In genomic region chr14:31327681-31328080, GRCm38 (mm10) we compare ENCODE assay signal across 15 mouse cellular contexts. TPM values are rescaled to one million over a fixed set of nuclear protein-coding genes. Genes with fewer than 3 reads are reported as not detected.
A peak's percentile ranks its signal among the peaks of the same experiment; 100 is the strongest.
DNase-seq lines count a peak whose midpoint lies in the region; ATAC-seq and TF ChIP-seq lines count a peak whose summit lies in the region.
"Had no signal": no experiment of that assay in that cellular context is flagged by ENCODE, and none has a peak within 500 bp of the region (broad histone marks: within the 10 kb centered on the region; RNA-seq: fewer than 3 reads in every experiment).

No protein-coding gene starts in this region.

- H3K4me3 ChIP-seq in heart, adult 2 months, result no peak overlapping the region
- no peak overlapping the region for H3K4me3 ChIP-seq in heart, embryonic 12.5 days
- H3K4me3 ChIP-seq in liver, adult 2 months (ENCODE audit: insufficient read depth, low read depth, low read length), result no peak overlapping the region
- H3K4me3 ChIP-seq: erythroblast, embryonic 14.5 days; limb, embryonic 13.5 days; neural tube, embryonic 15.5 days had no signal

- H3K9me3 ChIP-seq in heart, embryonic 12.5 days (replicated peaks), result no peaks in the 10 kb centered on the region
- H3K9me3 ChIP-seq: limb, embryonic 13.5 days; neural tube, embryonic 15.5 days had no signal

- no peaks in the 10 kb centered on the region for H3K36me3 ChIP-seq in heart, adult 2 months (ENCODE audit: control insufficient read depth, insufficient read depth, low read length)
- H3K36me3 ChIP-seq in heart, embryonic 12.5 days, result no peaks in the 10 kb centered on the region
- H3K36me3 ChIP-seq in liver, adult 2 months (ENCODE audit: control insufficient read depth, insufficient read depth, low read length), result no peaks in the 10 kb centered on the region
- H3K36me3 ChIP-seq: limb, embryonic 13.5 days; neural tube, embryonic 15.5 days had no signal

- WGBS in heart, adult 2 months, result 44% methylated on average over 4 of the region's 4 CpGs
- 60% methylated on average over 4 of the region's 4 CpGs for WGBS in heart, embryonic 12.5 days
- WGBS in liver, adult 2 months, result 72% methylated on average over 4 of the region's 4 CpGs

- no peak overlapping the region for H3K4me2 ChIP-seq in heart, embryonic 12.5 days
- H3K4me2 ChIP-seq: limb, embryonic 13.5 days; neural tube, embryonic 15.5 days had no signal

- TF ChIP-seq POLR2A in heart, adult 2 months (IDR thresholded peaks at IDR 0.05; ENCODE audit: insufficient read depth, low read depth, low read length), result no peak
- TF ChIP-seq POLR2A in liver, adult 2 months (IDR thresholded peaks at IDR 0.05; ENCODE audit: extremely low read depth, insufficient read depth, low read length), result no peak

- H3K79me2 ChIP-seq in heart, adult 2 months (replicated peaks; ENCODE audit: control insufficient read depth, insufficient read depth, low read length), result no peaks in the 10 kb centered on the region
- H3K79me2 ChIP-seq in liver, adult 2 months (ENCODE audit: control insufficient read depth, insufficient read depth, low read length), result no peaks in the 10 kb centered on the region

- no peak for DNase-seq in heart, adult 2 months
- peak; percentile 7 for DNase-seq in liver, adult 2 months (ENCODE audit: extremely low read depth, low read depth, low spot score)
- DNase-seq in liver (no peak), NIH3T3 (ENCODE audit: low read depth) (peak; percentile 10)
- no peak for DNase-seq in spleen, postnatal 36 days (ENCODE audit: low spot score in 2 of 2)
- DNase-seq in adrenal gland, postnatal 14 days, result no peak
- DNase-seq: cerebellum, adult 9-11 months; heart, postnatal 36 days; kidney, postnatal 36 days; lung, postnatal 36 days had no signal

- no peak for TF ChIP-seq EP300 in heart, adult 2 months (IDR thresholded peaks at IDR 0.05; ENCODE audit: insufficient read depth, low read depth, low read length)

- intact Hi-C loops in heart, adult 2 months (cut with DNase I), result loop anchor here (5.0 kb wide), 1 partner anchor 55 kb away; no protein-coding TSS in a partner anchor

- H3K4me1 ChIP-seq in heart, adult 2 months (ENCODE audit: control insufficient read depth, insufficient read depth, low read length), result peaks cover 3% of the 10 kb centered on the region; the same call in 1 of the 2 replicates
- peaks cover 3% of the 10 kb centered on the region; the same call in 1 of the 2 replicates for H3K4me1 ChIP-seq in heart, embryonic 12.5 days (replicated peaks)
- H3K4me1 ChIP-seq in liver, adult 2 months (ENCODE audit: control insufficient read depth, insufficient read depth, low read length), result no peaks in the 10 kb centered on the region

- no peak overlapping the region for H3K9ac ChIP-seq in heart, adult 2 months (ENCODE audit: low read depth, low read length)
- H3K9ac ChIP-seq in heart, embryonic 12.5 days, result no peak overlapping the region
- no peak overlapping the region for H3K9ac ChIP-seq in liver, adult 2 months (ENCODE audit: low read depth, low read length)
- H3K9ac ChIP-seq: limb, embryonic 13.5 days; neural tube, embryonic 15.5 days had no signal

- H3K27me3 ChIP-seq in heart, adult 2 months (ENCODE audit: control insufficient read depth, insufficient read depth, low read length), result no peaks in the 10 kb centered on the region
- H3K27me3 ChIP-seq in heart, embryonic 12.5 days (replicated peaks), result peaks cover 6% of the 10 kb centered on the region; the same call in 1 of the 2 replicates
- peaks cover 2% of the 10 kb centered on the region; the same call in 1 of the 2 replicates for H3K27me3 ChIP-seq in liver, adult 2 months (ENCODE audit: control insufficient read depth, insufficient read depth, low read length)
- H3K27me3 ChIP-seq: neural tube, embryonic 15.5 days had no signal

- peak; percentile 33 for TF ChIP-seq CTCF in heart, adult 2 months (IDR thresholded peaks at IDR 0.05)
- no peak for TF ChIP-seq CTCF in liver, adult 2 months (IDR thresholded peaks at IDR 0.05; ENCODE audit: low read depth, low read length)

- H3K27ac ChIP-seq in heart, adult 2 months, result no peak overlapping the region
- H3K27ac ChIP-seq in heart, embryonic 12.5 days (ENCODE audit: poor library complexity, severe bottlenecking), result no peak overlapping the region
- H3K27ac ChIP-seq in liver, adult 2 months (replicated peaks; ENCODE audit: insufficient read depth, low read depth, low read length), result no peak overlapping the region
- H3K27ac ChIP-seq: limb, embryonic 13.5 days; neural tube, embryonic 15.5 days had no signal

- ATAC-seq in heart, embryonic 12.5 days (ENCODE audit: insufficient number of reproducible peaks, low FRiP score), result no peak
- ATAC-seq in megakaryocyte-erythroid progenitor cell, adult 5-6 weeks (replicated peaks; ENCODE audit: low FRiP score, low TSS enrichment, poor library complexity, severe bottlenecking), result peak; percentile 44

RNA-seq across cellular contexts. Expression of gene Dnah1, which starts 4.0 kb away (rescaled TPM):
- under 1 TPM; 0.02 to 0.05 TPM for total RNA-seq in heart, adult 2 months (2021)
- polyA plus RNA-seq in heart, adult 2 months (2012; rRNA removed), result 0.03 and 0.41 TPM in 2 replicates
- 1.3 and 1.5 TPM in 2 replicates for polyA plus RNA-seq in heart, embryonic 12.5 days (2016; fragmentation: Nextera tagmentation; extraction: Ambion mirVana)
- under 0.01 and 0.07 TPM in 2 replicates for total RNA-seq in liver, adult 2 months (2014; rRNA removed)
- 0.01 and 0.04 TPM in 2 replicates for polyA plus RNA-seq in liver, adult 2 months (2012; rRNA removed)
- total RNA-seq in megakaryocyte-erythroid progenitor cell, adult 5-6 weeks (2014; fragmentation: Nextera tagmentation), result 0.59 TPM in 1 of 2 replicates, not detected in the other
- 0.04 TPM in 1 of 2 replicates, not detected in the other for total RNA-seq in megakaryocyte-erythroid progenitor cell, adult 5-6 weeks (2017)
- total RNA-seq in adrenal gland, postnatal 14 days (2021), result 1.0 and 1.2 TPM in 2 replicates
- polyA plus RNA-seq: erythroblast, embryonic 14.5 days had no signal

RNA-seq across cellular contexts. Expression of gene Capn7, which starts 8.8 kb away (rescaled TPM):
- 10 to 100 TPM; 29.6 to 32.5 TPM for total RNA-seq in heart, adult 2 months (2021)
- polyA plus RNA-seq in heart, adult 2 months (2012; rRNA removed), result 15.3 and 30.1 TPM in 2 replicates
- polyA plus RNA-seq in heart, embryonic 12.5 days (2016; fragmentation: Nextera tagmentation; extraction: Ambion mirVana), result 42.7 and 42.9 TPM in 2 replicates
- total RNA-seq in liver, adult 2 months (2014; rRNA removed), result 34.8 and 38.1 TPM in 2 replicates
- polyA plus RNA-seq in liver, adult 2 months (2012; rRNA removed), result 6.1 and 6.7 TPM in 2 replicates
- 36.1 and 45.5 TPM in 2 replicates for total RNA-seq in megakaryocyte-erythroid progenitor cell, adult 5-6 weeks (2014; fragmentation: Nextera tagmentation)
- total RNA-seq in megakaryocyte-erythroid progenitor cell, adult 5-6 weeks (2017), result 64.5 and 81.7 TPM in 2 replicates
- 36.8 and 41.2 TPM in 2 replicates for total RNA-seq in adrenal gland, postnatal 14 days (2021)

Comparison
In these comparisons a context has a peak if more than half of its experiments do, and no peak if none do; other contexts are left out.
1. DNase-seq: peak in liver, adult 2 months (single experiment) and NIH3T3 (single experiment); none in heart, adult 2 months (0 of 2), liver (single experiment), spleen, postnatal 36 days (0 of 2) and adrenal gland, postnatal 14 days (single experiment).